Mouse (Mus musculus): ENCODE measurements around the gene Prdx5. TPM values are rescaled to one million over a fixed set of nuclear protein-coding genes. Genes with fewer than 3 reads are reported as not detected.

Prdx5 gene
- polyA plus RNA-seq (2012; ENCODE audit: insufficient read depth, insufficient read length, missing spikeins) = 974 and 1,161 TPM in 2 replicates

DNA sequence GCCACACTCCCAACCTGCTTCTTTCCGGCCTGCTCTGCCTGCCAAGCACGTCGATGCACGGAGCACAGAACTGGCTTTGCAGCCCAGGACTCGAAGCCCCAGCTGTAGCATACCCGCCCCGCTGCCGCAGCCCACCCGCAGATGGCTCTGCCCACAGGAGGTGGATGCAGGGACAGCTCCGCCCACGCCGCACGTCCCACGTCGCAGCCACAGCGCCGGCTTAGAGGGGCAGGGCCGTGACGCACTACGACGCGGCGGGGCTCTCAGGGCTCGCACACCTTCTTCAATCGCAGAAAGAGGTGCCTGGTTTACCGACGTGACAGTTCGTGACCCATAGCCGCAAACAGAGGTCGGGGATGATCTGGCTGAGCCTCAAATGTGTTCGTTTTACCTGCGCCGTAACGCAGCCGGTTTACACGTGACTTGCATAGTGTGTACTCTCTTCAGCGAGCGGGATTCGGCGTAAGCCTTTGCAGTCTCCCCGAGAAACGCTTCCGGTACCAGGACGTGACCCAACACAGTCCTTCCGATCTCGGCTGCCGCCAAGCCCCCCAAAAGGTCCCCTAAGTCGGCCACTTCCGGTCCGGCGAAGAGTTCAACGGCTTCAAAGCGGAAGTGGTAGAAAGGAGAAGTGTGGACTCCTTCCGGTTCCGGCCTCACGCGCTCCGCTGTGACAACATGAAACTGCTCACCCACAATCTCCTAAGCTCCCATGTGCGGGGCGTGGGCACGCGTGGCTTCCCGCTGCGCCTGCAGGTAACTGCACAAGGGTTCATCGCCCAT is at the start of gene Prdx5, which contains the start of gene Trmt112:
Prdx5 (minus strand) TSS at position 600 of the 783 bp plus-strand sequence.
Trmt112 (plus strand) TSS at position 192 of the 783 bp plus-strand sequence.
- Histone ChIP-seq H3K4me1 (ENCODE audit: control insufficient read depth, insufficient read depth, insufficient read length, low read length) (peaks cover 5% of the 10 kb centered on the region; the same call in 1 of the 2 replicates), H3K4me3 (ENCODE audit: insufficient read depth, low read depth, low read length) (peak within 1 kb of the TSS; percentile 66), H3K27ac (replicated peaks; ENCODE audit: low read depth, low read length) (peak within 1 kb of the TSS; percentile 97)

DNA sequence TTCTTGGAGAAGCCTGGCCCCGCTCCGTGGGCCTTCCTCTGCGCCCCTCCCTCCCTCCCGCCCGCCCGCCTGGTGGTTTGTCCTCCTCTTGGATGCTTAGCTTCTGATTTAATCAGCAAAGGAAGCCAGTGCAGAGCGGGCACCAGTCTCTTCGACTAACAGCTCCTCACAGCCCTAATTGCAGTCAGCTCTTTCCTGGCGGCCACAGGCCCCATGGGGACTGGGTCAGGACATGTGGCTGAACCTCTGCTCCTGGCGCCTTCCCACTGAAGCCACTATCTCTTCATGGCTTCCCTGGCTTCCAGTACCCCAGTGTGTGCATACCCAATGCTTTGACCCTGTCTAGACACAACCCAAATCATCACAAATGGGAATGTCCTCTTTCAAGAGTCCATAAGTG is 46.6 kb upstream of the Prdx5 start:
- Histone ChIP-seq H3K4me3 (ENCODE audit: insufficient read depth, low read depth, low read length) (no peak overlapping the region), H3K4me1 (ENCODE audit: control insufficient read depth, insufficient read depth, insufficient read length, low read length) (peaks cover 10% of the 10 kb centered on the region), H3K27ac (replicated peaks; ENCODE audit: low read depth, low read length) (no peak overlapping the region)

DNA sequence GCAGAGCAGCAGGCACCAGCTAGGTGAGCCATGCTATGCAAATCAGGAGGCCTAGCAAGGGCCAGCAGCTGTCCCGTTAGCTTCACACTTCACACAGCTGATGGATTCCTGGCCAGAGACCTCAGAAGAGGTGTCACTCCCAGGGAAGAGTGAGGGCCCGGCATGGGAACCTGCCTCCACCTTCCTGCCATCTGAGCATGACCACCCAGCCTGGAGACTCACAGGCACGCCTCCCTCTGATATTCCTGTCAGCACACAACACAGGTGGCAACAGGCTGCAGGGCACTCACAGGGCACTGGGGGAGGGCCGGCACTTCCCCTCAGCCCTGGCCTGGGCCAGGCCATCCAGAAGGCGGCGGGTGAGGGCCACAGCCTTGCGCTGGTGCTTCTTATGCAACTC is 45.5 kb upstream of the Prdx5 start:
- Histone ChIP-seq H3K4me1 (ENCODE audit: control insufficient read depth, insufficient read depth, insufficient read length, low read length) (peaks cover 10% of the 10 kb centered on the region), H3K27ac (replicated peaks; ENCODE audit: low read depth, low read length) (no peak overlapping the region), H3K4me3 (ENCODE audit: insufficient read depth, low read depth, low read length) (no peak overlapping the region)

DNA sequence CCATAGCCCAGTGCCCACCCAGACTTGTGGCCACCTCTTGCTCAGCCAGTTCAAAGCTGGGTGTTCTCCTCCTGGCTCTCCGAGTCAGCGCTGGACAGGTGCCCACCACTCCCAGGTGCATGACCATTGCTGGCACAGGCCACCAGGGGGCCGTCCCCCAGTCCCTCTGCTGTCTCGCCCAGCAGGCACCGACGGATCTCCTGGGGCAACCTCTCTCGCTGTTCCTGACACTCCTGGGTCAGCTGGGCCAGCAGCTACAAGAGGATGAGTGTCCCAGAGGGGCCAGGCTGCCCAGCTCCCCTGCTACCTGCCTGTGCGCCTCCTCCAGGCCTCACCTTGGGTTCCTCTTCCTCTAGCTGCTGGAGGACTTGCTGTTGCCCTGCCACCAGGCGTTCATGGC is 44.1 kb upstream of the Prdx5 start:
- Histone ChIP-seq H3K27ac (replicated peaks; ENCODE audit: low read depth, low read length) (no peak overlapping the region), H3K4me3 (ENCODE audit: insufficient read depth, low read depth, low read length) (no peak overlapping the region), H3K4me1 (ENCODE audit: control insufficient read depth, insufficient read depth, insufficient read length, low read length) (peaks cover 10% of the 10 kb centered on the region)

DNA sequence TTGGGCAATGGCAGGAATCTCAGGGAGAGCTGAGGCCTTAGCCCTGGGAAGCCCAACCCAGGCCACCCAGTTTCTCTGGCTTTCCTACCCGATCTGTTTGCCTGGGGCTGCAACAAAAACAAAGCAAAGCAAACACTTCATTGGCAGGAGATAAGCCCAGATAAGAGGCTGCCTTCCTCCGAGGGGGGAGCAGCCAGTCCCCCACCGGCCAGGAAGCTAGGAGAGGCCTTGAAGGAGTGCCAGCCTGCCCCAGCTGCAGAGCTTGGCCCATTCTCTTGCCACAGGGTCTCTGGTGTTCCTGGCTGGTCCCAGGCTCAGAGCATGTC is 42.8 kb upstream of the Prdx5 start:
- peaks cover 10% of the 10 kb centered on the region for H3K4me1 ChIP-seq (ENCODE audit: control insufficient read depth, insufficient read depth, insufficient read length, low read length)
- H3K4me3 ChIP-seq (ENCODE audit: insufficient read depth, low read depth, low read length) = peak overlapping the region; percentile 74
- H3K27ac ChIP-seq (replicated peaks; ENCODE audit: low read depth, low read length) = peak overlapping the region; percentile 94

DNA sequence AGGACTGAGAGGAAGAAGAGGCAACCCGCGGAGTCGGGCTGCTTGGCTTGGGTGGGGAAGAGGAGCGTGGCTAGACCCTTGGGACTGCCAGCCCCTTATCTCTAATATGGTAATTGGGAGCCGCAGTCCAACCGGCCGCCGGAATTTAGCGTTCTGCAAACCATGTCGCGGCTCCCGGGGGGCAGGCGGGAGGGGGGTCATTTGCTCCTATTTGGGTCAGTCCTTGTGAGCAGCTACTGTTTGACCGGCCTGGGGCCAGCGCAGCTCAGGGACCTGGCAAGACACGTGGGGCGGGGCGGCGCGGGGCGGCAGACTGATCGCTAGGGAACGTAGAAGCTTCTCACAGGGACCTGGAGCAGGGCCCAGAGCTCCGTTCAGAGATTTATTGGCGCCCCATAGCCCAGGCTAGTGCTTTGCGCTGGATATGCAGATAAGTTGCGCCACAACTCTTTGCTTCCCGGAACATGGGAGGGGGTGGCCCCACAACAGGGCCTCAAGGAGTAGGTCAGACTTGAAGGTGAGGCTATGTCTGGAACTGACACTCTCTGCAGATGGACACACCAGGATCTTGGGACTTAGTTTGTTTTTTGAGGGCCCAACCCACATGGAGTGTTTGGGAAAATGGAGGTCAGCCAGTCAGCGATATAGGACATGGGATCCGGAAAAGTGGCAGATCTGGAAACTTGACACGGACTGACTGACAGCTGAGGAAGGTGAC is 42.2 kb upstream of the Prdx5 start:
- H3K4me1 ChIP-seq (ENCODE audit: control insufficient read depth, insufficient read depth, insufficient read length, low read length) = peaks cover 10% of the 10 kb centered on the region

DNA sequence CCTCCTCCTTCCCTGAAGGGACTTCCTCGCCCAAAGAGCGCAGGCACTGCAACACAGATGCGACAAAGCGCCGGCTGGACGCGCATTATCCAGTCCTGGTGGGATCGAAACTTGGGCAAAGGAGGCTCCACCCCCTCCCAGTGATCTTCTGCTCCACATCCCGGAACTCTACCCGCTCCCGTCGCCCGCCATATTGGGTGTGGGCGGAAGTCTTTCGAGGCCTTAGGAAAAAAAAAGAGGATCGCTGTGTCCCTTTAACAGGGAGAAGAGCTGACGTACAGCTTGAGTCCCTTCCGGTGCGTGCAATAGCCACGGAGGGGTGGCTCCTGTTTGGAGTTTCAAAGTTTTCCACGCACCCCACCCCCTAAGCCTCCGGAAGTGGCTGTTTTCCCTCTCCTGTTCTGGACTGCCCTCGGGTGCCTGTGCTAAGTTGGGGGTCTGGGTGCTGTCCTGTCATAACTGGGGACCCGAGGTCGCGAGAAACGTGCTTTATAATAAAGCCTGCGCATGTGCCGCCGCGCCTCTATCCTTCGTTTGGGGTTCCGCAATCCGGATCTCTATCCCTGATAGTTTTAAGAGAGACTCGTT is 41.6 kb upstream of the Prdx5 start:
- Histone ChIP-seq H3K4me1 (ENCODE audit: control insufficient read depth, insufficient read depth, insufficient read length, low read length) (peaks cover 10% of the 10 kb centered on the region), H3K27ac (replicated peaks; ENCODE audit: low read depth, low read length) (peak overlapping the region; percentile 94), H3K4me3 (ENCODE audit: insufficient read depth, low read depth, low read length) (peak overlapping the region; percentile 75)

More for the DNA sequence above, 42.2 kb upstream of the Prdx5 start:
- Histone ChIP-seq H3K4me3 (ENCODE audit: insufficient read depth, low read depth, low read length) (peak overlapping the region; percentile 74), H3K27ac (replicated peaks; ENCODE audit: low read depth, low read length) (peak overlapping the region; percentile 94)

DNA sequence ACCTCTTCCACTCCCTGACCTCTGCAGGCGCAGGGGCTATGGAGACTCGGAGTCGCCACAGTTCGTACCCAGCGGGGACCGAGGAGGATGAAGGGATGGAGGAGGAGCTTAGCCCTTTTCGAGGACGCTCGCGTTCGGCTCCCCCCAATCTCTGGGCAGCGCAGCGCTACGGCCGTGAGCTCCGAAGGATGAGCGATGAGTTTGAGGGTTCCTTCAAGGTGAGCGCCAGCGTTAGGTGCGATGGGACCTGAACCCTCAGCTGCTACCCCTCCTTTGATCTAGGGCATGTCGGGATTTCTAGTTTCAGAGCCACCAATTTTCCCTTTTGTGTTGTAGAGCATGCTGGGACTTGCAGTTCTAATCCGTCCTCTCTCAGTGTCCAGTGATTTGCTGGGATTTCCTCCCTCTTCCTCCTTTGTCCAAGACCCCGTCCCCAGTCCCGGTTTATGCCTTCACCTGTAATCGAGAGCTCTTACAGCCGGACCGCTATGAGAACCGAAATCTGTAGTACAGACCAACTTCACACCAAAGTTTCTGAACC is 40.8 kb upstream of the Prdx5 start:
- Histone ChIP-seq H3K27ac (replicated peaks; ENCODE audit: low read depth, low read length) (peak overlapping the region; percentile 84), H3K4me1 (ENCODE audit: control insufficient read depth, insufficient read depth, insufficient read length, low read length) (peaks cover 10% of the 10 kb centered on the region), H3K4me3 (ENCODE audit: insufficient read depth, low read depth, low read length) (peak overlapping the region; percentile 75)

DNA sequence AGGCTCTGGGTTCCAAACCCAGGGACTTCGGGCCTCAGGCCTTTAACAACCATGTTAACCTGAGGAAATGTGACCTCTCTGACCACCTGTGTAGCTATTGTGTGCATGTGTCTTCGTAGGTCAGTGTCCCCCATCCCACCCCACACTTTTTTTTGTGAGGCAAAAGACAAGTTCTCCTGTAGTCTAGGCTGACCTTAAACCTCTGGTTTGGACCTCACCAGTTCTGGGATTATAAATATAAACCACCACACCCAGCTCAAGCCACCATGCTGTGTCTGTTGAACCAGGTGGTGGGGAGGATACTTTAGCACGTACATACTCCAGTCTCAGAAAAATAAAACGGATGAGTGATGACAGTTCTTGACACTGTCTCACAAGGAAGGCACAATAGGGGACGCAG is 40.0 kb upstream of the Prdx5 start:
- H3K27ac ChIP-seq (replicated peaks; ENCODE audit: low read depth, low read length) = no peak overlapping the region
- H3K4me3 ChIP-seq (ENCODE audit: insufficient read depth, low read depth, low read length) = peak overlapping the region; percentile 75; the same call in 1 of the 2 replicates
- H3K4me1 ChIP-seq (ENCODE audit: control insufficient read depth, insufficient read depth, insufficient read length, low read length) = peaks cover 10% of the 10 kb centered on the region

DNA sequence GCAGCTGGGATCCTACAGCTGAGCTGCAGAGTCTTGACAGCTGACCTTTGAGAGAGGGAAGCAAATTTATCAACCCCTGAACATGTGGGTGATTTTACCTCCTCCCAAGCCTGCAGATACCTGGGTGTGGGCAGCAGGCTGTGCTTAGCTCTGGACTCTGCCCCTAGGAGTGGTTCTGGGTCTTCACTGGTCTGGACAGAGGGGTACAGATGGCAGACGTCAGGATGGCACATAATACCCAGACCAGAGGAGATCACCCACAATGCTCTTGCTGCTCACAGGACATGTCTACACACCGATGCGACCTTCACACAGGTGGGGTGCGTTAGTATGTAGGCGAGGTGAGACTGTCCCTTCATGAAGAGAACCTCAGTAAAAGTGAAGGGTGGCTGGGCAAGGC is 39.6 kb upstream of the Prdx5 start:
- Histone ChIP-seq H3K27ac (replicated peaks; ENCODE audit: low read depth, low read length) (no peak overlapping the region), H3K4me3 (ENCODE audit: insufficient read depth, low read depth, low read length) (no peak overlapping the region), H3K4me1 (ENCODE audit: control insufficient read depth, insufficient read depth, insufficient read length, low read length) (peaks cover 10% of the 10 kb centered on the region)

DNA sequence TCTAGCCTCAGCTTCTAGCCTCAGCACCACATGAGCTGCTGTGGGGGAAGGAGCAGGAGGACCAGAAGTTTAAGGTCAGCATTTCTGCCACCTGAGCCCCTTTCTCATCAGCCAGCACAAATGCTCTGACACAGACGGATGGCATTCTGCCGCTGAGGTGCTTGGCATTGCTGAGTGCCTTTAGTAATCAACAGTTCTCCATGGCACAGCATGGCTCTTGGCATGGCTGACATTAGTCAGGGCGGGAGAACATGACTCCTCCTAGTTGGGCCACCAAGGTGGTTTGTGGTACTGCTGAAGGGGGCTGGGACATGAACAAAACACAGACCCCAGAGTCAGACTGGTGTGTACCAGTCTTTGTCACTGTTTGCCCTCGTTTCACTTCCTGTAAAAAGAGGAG is 38.3 kb upstream of the Prdx5 start:
- Histone ChIP-seq H3K4me3 (ENCODE audit: insufficient read depth, low read depth, low read length) (no peak overlapping the region), H3K27ac (replicated peaks; ENCODE audit: low read depth, low read length) (no peak overlapping the region), H3K4me1 (ENCODE audit: control insufficient read depth, insufficient read depth, insufficient read length, low read length) (peaks cover 8% of the 10 kb centered on the region)

DNA sequence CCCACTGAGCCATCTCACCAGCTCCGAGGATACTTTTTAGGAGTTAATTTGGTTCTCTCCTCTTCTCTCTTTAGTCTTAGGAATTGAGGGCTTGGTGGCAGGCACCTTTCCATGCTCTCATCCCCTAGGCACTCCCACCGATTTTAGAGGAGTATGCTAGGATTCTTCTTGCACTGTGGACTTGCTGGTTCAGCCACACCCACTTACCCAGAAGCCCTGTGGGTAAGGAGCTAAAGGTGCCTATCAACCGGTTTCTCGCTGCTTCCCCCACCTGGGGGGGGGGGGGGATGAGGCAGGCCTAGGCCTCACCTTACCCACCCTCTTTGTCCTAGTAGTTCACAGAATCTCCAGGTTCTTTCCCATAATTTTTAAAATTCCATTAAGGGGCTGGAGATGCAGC is 37.8 kb upstream of the Prdx5 start:
- H3K4me1 ChIP-seq (ENCODE audit: control insufficient read depth, insufficient read depth, insufficient read length, low read length) = peaks cover 4% of the 10 kb centered on the region

DNA sequence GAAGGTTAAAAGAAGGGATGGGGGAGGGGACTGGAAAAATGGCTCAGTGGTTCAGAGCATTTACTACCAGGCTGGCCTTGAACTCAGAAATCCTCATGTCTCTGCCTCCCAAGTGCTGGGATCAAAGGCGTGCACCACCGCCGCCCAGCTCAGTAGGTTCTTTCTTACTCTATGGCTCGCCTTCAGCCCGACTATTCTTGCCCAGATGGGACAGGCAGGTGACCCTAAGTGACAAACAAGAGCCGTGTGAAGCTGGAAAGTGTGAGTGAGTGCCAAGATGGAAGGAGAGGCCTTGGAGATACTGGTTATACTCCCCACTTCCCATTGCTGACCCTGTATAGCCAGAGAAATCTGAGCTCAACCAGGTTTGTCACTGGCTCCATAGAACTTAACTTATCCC is 33.8 kb upstream of the Prdx5 start:
- Histone ChIP-seq H3K4me3 (ENCODE audit: insufficient read depth, low read depth, low read length) (no peak overlapping the region), H3K4me1 (ENCODE audit: control insufficient read depth, insufficient read depth, insufficient read length, low read length) (peaks cover 5% of the 10 kb centered on the region; the same call in 1 of the 2 replicates), H3K27ac (replicated peaks; ENCODE audit: low read depth, low read length) (no peak overlapping the region)

More for the DNA sequence above, 37.8 kb upstream of the Prdx5 start:
- no peak overlapping the region for H3K27ac ChIP-seq (replicated peaks; ENCODE audit: low read depth, low read length)
- H3K4me3 ChIP-seq (ENCODE audit: insufficient read depth, low read depth, low read length) = no peak overlapping the region

DNA sequence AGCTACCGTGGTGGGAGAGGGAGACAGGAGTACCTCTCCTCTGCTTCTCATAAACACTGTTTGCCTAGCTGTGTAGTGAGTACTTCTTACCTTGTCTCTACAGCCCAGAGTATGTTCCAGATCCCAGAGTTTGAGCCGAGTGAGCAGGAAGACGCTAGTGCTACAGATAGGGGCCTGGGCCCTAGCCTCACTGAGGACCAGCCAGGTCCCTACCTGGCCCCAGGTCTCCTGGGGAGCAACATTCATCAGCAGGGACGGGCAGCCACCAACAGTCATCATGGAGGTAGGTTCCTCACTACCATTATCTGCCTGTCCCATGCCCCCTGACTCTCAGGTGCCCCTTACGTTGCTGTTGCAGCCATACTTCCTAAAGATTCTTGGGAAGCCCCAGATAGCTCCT is 32.9 kb upstream of the Prdx5 start:
- peaks cover 5% of the 10 kb centered on the region; the same call in 1 of the 2 replicates for H3K4me1 ChIP-seq (ENCODE audit: control insufficient read depth, insufficient read depth, insufficient read length, low read length)
- peak overlapping the region; percentile 70 for H3K4me3 ChIP-seq (ENCODE audit: insufficient read depth, low read depth, low read length)
- H3K27ac ChIP-seq (replicated peaks; ENCODE audit: low read depth, low read length) = peak overlapping the region; percentile 79

DNA sequence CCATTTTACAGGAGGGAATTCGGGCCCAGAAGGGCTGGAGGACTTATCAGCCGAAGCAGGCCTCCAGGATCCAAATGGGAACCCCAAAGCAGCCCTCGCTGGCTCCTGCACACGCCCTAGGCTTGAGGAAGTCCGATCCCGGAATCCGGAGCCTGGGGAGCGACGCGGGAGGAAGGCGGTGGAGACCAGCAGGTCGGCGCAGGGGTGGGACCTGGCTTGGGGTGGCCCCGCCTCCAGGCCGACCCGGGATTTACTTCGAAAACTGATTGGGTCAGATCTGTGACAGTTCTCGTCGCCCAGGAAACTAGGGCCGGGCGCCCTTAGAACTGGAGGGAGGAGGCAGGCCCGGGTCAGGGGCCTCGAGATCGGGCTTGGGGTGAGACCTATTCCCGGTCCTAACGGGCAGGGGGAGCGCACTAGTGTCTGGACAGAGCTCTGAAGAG is 32.4 kb upstream of the Prdx5 start, which contains the start of gene Gpr137:
Gpr137 (minus strand) TSS at position 232 of the 443 bp plus-strand sequence.
- Histone ChIP-seq H3K4me3 (ENCODE audit: insufficient read depth, low read depth, low read length) (peak within 1 kb of the TSS; percentile 82), H3K27ac (replicated peaks; ENCODE audit: low read depth, low read length) (peak within 1 kb of the TSS; percentile 84), H3K4me1 (ENCODE audit: control insufficient read depth, insufficient read depth, insufficient read length, low read length) (peaks cover 5% of the 10 kb centered on the region; the same call in 1 of the 2 replicates)
